Mouse (Mus musculus) CH12.LX (cell line): ENCODE measurements around the gene Abhd6.

ENCODE experiments used
- BHLHE40 ChIP-seq: IDR thresholded peaks from 2 replicates; pipeline ENCODE4 v1.6.1; 2011; ENCODE audit warnings: mild to moderate bottlenecking, low read depth, low read length, improper control_type of control experiment
- CTCF ChIP-seq, 2 experiments: IDR thresholded peaks in 1 of 2; conservative IDR thresholded peaks in 1 of 2; 2 replicates each; pipeline ENCODE4 v1.5.1; 2011 to 2012; ENCODE audit warnings: low read depth in 2 of 2, low read length in 2 of 2, improper control_type of control experiment in 1 of 2, inconsistent platforms in 1 of 2, mild to moderate bottlenecking in 1 of 2, moderate library complexity in 1 of 2
- ELF1 ChIP-seq: IDR thresholded peaks from 2 replicates; pipeline ENCODE4 v1.6.1; 2014; ENCODE audit warnings: low read depth, mild to moderate bottlenecking, inconsistent platforms, low read length, improper control_type of control experiment
- GABPA ChIP-seq: IDR thresholded peaks from 2 replicates; pipeline ENCODE4 v1.6.1; 2012; ENCODE audit warnings: low read depth, low read length, improper control_type of control experiment, inconsistent platforms; ENCODE audit not compliant: insufficient replicate concordance
- MAFK ChIP-seq: IDR thresholded peaks from 2 replicates; pipeline ENCODE4 v1.6.1; 2011; ENCODE audit warnings: low read length, improper control_type of control experiment; ENCODE audit not compliant: insufficient replicate concordance
- MAX ChIP-seq: IDR thresholded peaks from 2 replicates; pipeline ENCODE4 v1.6.1; 2011; ENCODE audit warnings: low read length, improper control_type of control experiment
- NELFE ChIP-seq: IDR thresholded peaks from 2 replicates; pipeline ENCODE4 v1.6.1; 2011; ENCODE audit warnings: low read depth, low read length, improper control_type of control experiment
- PAX5 ChIP-seq: IDR thresholded peaks from 2 replicates; pipeline ENCODE4 v1.6.1; 2012; ENCODE audit warnings: low read length, inconsistent platforms, mixed read lengths
- RCOR1 ChIP-seq: conservative IDR thresholded peaks from 2 replicates; pipeline ENCODE4 v1.6.1; 2012; ENCODE audit warnings: low read depth, mild to moderate bottlenecking, inconsistent platforms, low read length, improper control_type of control experiment
- SMC3 ChIP-seq: IDR thresholded peaks from 2 replicates; pipeline ENCODE4 v1.6.1; 2011; ENCODE audit warnings: low read depth, low read length, improper control_type of control experiment
- TCF12 ChIP-seq: IDR thresholded peaks from 2 replicates; pipeline ENCODE4 v1.6.1; 2014; ENCODE audit warnings: low read depth, mild to moderate bottlenecking, inconsistent platforms, low read length, improper control_type of control experiment
- UBTF ChIP-seq: IDR thresholded peaks from 2 replicates; pipeline ENCODE4 v1.6.1; 2012; ENCODE audit warnings: low read depth, mild to moderate bottlenecking, inconsistent platforms, low read length, improper control_type of control experiment, moderate library complexity

- TF ChIP-seq SMC3 = no peak
- no peak for TF ChIP-seq ELF1
- TF ChIP-seq TCF12 = no peak
- TF ChIP-seq CTCF (conservative IDR thresholded peaks at IDR 0.05 in 1 of 2, IDR thresholded peaks at IDR 0.05 in 1 of 2; ENCODE audit: low read depth in 2 of 2, low read length in 2 of 2) = no peak
- no peak for TF ChIP-seq GABPA
- no peak for TF ChIP-seq PAX5
- no peak for TF ChIP-seq BHLHE40
- TF ChIP-seq UBTF = no peak
- no peak for TF ChIP-seq MAFK
- TF ChIP-seq RCOR1 = no peak
- TF ChIP-seq NELFE = no peak
- TF ChIP-seq MAX = no peak
Observed at GRCm38 (mm10) chr14:8011297-8011696, 8.6 kb downstream of the Abhd6 start.
